Mouse (Mus musculus) kidney, adult 2 months (tissue): ENCODE measurements around the gene Sgo2a. TPM values are rescaled to one million over a fixed set of nuclear protein-coding genes. Genes with fewer than 3 reads are reported as not detected.

Experiments used
- DNase-seq: peaks from one replicate; pipeline ENCODE4 v3.0.0; 2021
- H3K27ac ChIP-seq: fragments of 200-500 bp; 2 replicates; pipeline ENCODE4 v1.5.1; 2012; ENCODE audit warnings: low read depth, low read length, control low read depth, inconsistent platforms; ENCODE audit not compliant: insufficient read depth
- H3K27me3 ChIP-seq: fragments of 200-500 bp; replicated peaks from 2 replicates; pipeline ENCODE4 v1.6.1; 2012; ENCODE audit warnings: mild to moderate bottlenecking, moderate library complexity, low read length, inconsistent platforms; ENCODE audit not compliant: control insufficient read depth, insufficient read depth
- H3K36me3 ChIP-seq: fragments of 200-500 bp; 2 replicates; pipeline ENCODE4 v1.6.1; 2012; ENCODE audit warnings: mild to moderate bottlenecking, moderate library complexity, low read length, inconsistent platforms; ENCODE audit not compliant: control insufficient read depth, insufficient read depth
- H3K4me1 ChIP-seq: fragments of 200-500 bp; 2 replicates; pipeline ENCODE4 v1.6.1; 2011; ENCODE audit warnings: low read length; ENCODE audit not compliant: control insufficient read depth, insufficient read depth
- H3K4me3 ChIP-seq: fragments of 200-500 bp; 2 replicates; pipeline ENCODE4 v1.5.1; 2011; ENCODE audit warnings: mild to moderate bottlenecking, low read depth, low read length, control low read depth; ENCODE audit not compliant: insufficient read depth
- CTCF ChIP-seq: fragments of 200-500 bp; conservative IDR thresholded peaks from 2 replicates; pipeline ENCODE4 v1.5.1; 2011; ENCODE audit warnings: low read depth, mild to moderate bottlenecking, control low read depth, low read length, moderate library complexity, mixed read lengths; ENCODE audit not compliant: insufficient read depth, insufficient read length
- POLR2A ChIP-seq: fragments of 200-500 bp; IDR thresholded peaks from one replicate; pipeline ENCODE4 v1.6.1; 2011; ENCODE audit warnings: low read depth, low read length, control low read depth
- WGBS: fragments of 180-500 bp; shearing (Covaris S2); methylation state at CpG from one replicate; pipeline ENCODE4 v1.1.7; 2018; 5-methylcytosine and 5-hydroxymethylcytosine counted together
- polyA plus RNA-seq: library from polyadenylated mRNA; depleted of rRNA; stranded (reverse); fragments of >200 nt; gene quantifications from 2 replicates; pipeline ENCODE4 v1.2.3, GENCODE M21; 2012; rRNA removed

The Sgo2a gene
- polyA plus RNA-seq, 1 experiment = 0.03 TPM

GRCm38 (mm10) chr1:58072416-58072815 is 76.6 kb downstream of the Sgo2a start:
- no peak overlapping the region for H3K27ac ChIP-seq
- 56% methylated on average over 2 of the region's 2 CpGs for WGBS
- no peaks in the 10 kb centered on the region for H3K27me3 ChIP-seq
- no peak for DNase-seq
- H3K4me1 ChIP-seq = no peaks in the 10 kb centered on the region
- H3K36me3 ChIP-seq = no peaks in the 10 kb centered on the region
- TF ChIP-seq CTCF (no peak), POLR2A (no peak)
- H3K4me3 ChIP-seq = no peak overlapping the region

GRCm38 (mm10) chr1:58072991-58073730 is 77.4 kb downstream of the Sgo2a start:
- no peak overlapping the region for H3K27ac ChIP-seq
- H3K4me1 ChIP-seq = no peaks in the 10 kb centered on the region
- 75% methylated on average over 12 of the region's 12 CpGs for WGBS
- no peak overlapping the region for H3K4me3 ChIP-seq
- no peaks in the 10 kb centered on the region for H3K27me3 ChIP-seq
- no peak for TF ChIP-seq CTCF
- TF ChIP-seq POLR2A = no peak
- no peak for DNase-seq
- H3K36me3 ChIP-seq = no peaks in the 10 kb centered on the region

- TF ChIP-seq CTCF (no peak), POLR2A (no peak)
- no peak overlapping the region for H3K27ac ChIP-seq
- WGBS = 93% methylated on average over 2 of the region's 2 CpGs
- H3K4me1 ChIP-seq = no peaks in the 10 kb centered on the region
- no peak overlapping the region for H3K4me3 ChIP-seq
- no peaks in the 10 kb centered on the region; the same call in 1 of the 2 replicates for H3K27me3 ChIP-seq
- DNase-seq = no peak
- no peaks in the 10 kb centered on the region for H3K36me3 ChIP-seq
These were observed 78.5 kb downstream of the Sgo2a start for GRCm38 (mm10) chr1:58074266-58074665.

Other genes starting within 250 kb of the Sgo2a start
- 6.9 and 8.0 TPM in 2 replicates for gene Spats2l, start 221.8 kb upstream of the Sgo2a start, polyA plus RNA-seq
- 4.3 and 4.8 TPM in 2 replicates for gene Kctd18, start 23.0 kb downstream of the Sgo2a start, polyA plus RNA-seq
- 1.3 and 1.8 TPM in 2 replicates for gene Aox1, start 34.0 kb downstream of the Sgo2a start, polyA plus RNA-seq
- 1.1 and 1.2 TPM in 2 replicates for gene Aox3, start 117.2 kb downstream of the Sgo2a start, polyA plus RNA-seq
- gene Aox4, start 214.4 kb downstream of the Sgo2a start, polyA plus RNA-seq = 0.04 and 0.14 TPM in 2 replicates